Mouse (Mus musculus) CH12.LX (cell line): Measurements from ENCODE around the gene Prkar1a. TPM values are rescaled to one million over a fixed set of nuclear protein-coding genes. Genes with fewer than 3 reads are reported as not detected.

ENCODE experiments used
- DNase-seq: peaks from one replicate; pipeline ENCODE4 v3.0.0-alpha.2; 2013; ENCODE audit errors: extremely low read depth
- H3K27ac ChIP-seq: 2 replicates; pipeline ENCODE4 v1.5.1; 2012; ENCODE audit warnings: low read depth, mild to moderate bottlenecking, control low read depth, moderate library complexity; ENCODE audit not compliant: insufficient read depth
- H3K27me3 ChIP-seq: replicated peaks from 2 replicates; pipeline ENCODE3; 2012; ENCODE audit warnings: inconsistent platforms
- H3K36me3 ChIP-seq, 2 experiments: replicated peaks in 1 of 2; 2 replicates each; pipeline versions ENCODE3 to v1.6.1; 2012; ENCODE audit warnings: inconsistent platforms in 1 of 2, low read length in 1 of 2, mild to moderate bottlenecking in 1 of 2, mixed read lengths in 1 of 2, moderate library complexity in 1 of 2; ENCODE audit not compliant: control insufficient read depth in 1 of 2, insufficient read depth in 1 of 2
- H3K4me1 ChIP-seq, 2 experiments: 2 replicates each; pipeline ENCODE4 v1.6.1; 2012; ENCODE audit warnings: inconsistent platforms in 1 of 2, moderate library complexity in 1 of 2; ENCODE audit not compliant: insufficient read depth in 2 of 2, control insufficient read depth in 1 of 2
- H3K4me2 ChIP-seq: 2 replicates; pipeline ENCODE4 v1.6.1; 2012; ENCODE audit warnings: low read depth, mild to moderate bottlenecking, control low read depth; ENCODE audit not compliant: poor library complexity, insufficient read depth, severe bottlenecking
- H3K4me3 ChIP-seq, 3 experiments: fragments of 150-350 bp in 1 of 3; sonication (generic) in 1 of 3; replicated peaks in 1 of 3; 2 replicates each; pipeline versions ENCODE3 to v1.5.1; 2011 to 2012; ENCODE audit warnings: low read depth in 2 of 3, low read length in 2 of 3, mild to moderate bottlenecking in 2 of 3, moderate library complexity in 2 of 3, control low read depth in 1 of 3, improper control_type of control experiment in 1 of 3, inconsistent platforms in 1 of 3, mixed read lengths in 1 of 3; ENCODE audit not compliant: poor library complexity in 1 of 3
- H3K79me2 ChIP-seq: replicated peaks from 2 replicates; pipeline ENCODE4 v1.6.1; 2012; ENCODE audit warnings: mild to moderate bottlenecking, moderate library complexity; ENCODE audit not compliant: control insufficient read depth, poor library complexity, insufficient read depth, severe bottlenecking; ENCODE audit errors: extremely low read depth
- H3K9ac ChIP-seq: 2 replicates; pipeline ENCODE4 v1.6.1; 2012; ENCODE audit warnings: low read depth, mild to moderate bottlenecking, control low read depth, moderate library complexity; ENCODE audit not compliant: insufficient read depth
- H3K9me3 ChIP-seq: replicated peaks from 2 replicates; pipeline ENCODE3; 2012; ENCODE audit warnings: low read length, inconsistent platforms, mixed read lengths
- BHLHE40 ChIP-seq: IDR thresholded peaks from 2 replicates; pipeline ENCODE4 v1.6.1; 2011; ENCODE audit warnings: mild to moderate bottlenecking, low read depth, low read length, improper control_type of control experiment
- CHD1 ChIP-seq: IDR thresholded peaks from 2 replicates; pipeline ENCODE4 v1.6.1; 2012; ENCODE audit warnings: low read depth, low read length, improper control_type of control experiment, inconsistent platforms
- CHD2 ChIP-seq: IDR thresholded peaks from 2 replicates; pipeline ENCODE4 v1.6.1; 2011; ENCODE audit warnings: low read length, improper control_type of control experiment
- EP300 ChIP-seq: IDR thresholded peaks from 2 replicates; pipeline ENCODE4 v1.6.1; 2011; ENCODE audit warnings: low read length, improper control_type of control experiment
- ETS1 ChIP-seq: conservative IDR thresholded peaks from 2 replicates; pipeline ENCODE4 v1.6.1; 2012; ENCODE audit warnings: low read depth, mild to moderate bottlenecking, inconsistent platforms, low read length, improper control_type of control experiment, moderate library complexity
- KAT2A ChIP-seq: IDR thresholded peaks from 2 replicates; pipeline ENCODE4 v1.6.1; 2012; ENCODE audit warnings: low read length, improper control_type of control experiment, inconsistent platforms; ENCODE audit not compliant: insufficient replicate concordance
- MAFK ChIP-seq: IDR thresholded peaks from 2 replicates; pipeline ENCODE4 v1.6.1; 2011; ENCODE audit warnings: low read length, improper control_type of control experiment; ENCODE audit not compliant: insufficient replicate concordance
- MAZ ChIP-seq: IDR thresholded peaks from 2 replicates; pipeline ENCODE4 v1.6.1; 2012; ENCODE audit warnings: low read depth, mild to moderate bottlenecking, inconsistent platforms, low read length, improper control_type of control experiment, moderate library complexity
- MEF2A ChIP-seq: IDR thresholded peaks from 2 replicates; pipeline ENCODE4 v1.6.1; 2014; ENCODE audit warnings: low read depth, mild to moderate bottlenecking, inconsistent platforms, low read length, improper control_type of control experiment, borderline replicate concordance
- MXI1 ChIP-seq: IDR thresholded peaks from 2 replicates; pipeline ENCODE4 v1.6.1; 2011; ENCODE audit warnings: mild to moderate bottlenecking, low read depth, low read length, improper control_type of control experiment
- POLR2A ChIP-seq: IDR thresholded peaks from 2 replicates; pipeline ENCODE4 v1.6.1; 2011; ENCODE audit warnings: low read depth, mild to moderate bottlenecking, improper control_type of control experiment, low read length
- POLR2AphosphoS2 ChIP-seq: IDR thresholded peaks from 2 replicates; pipeline ENCODE4 v1.6.1; 2011; ENCODE audit warnings: low read depth, low read length, improper control_type of control experiment
- RAD21 ChIP-seq: IDR thresholded peaks from 2 replicates; pipeline ENCODE4 v1.6.1; 2011; ENCODE audit warnings: low read depth, mild to moderate bottlenecking, low read length, improper control_type of control experiment, moderate library complexity
- SMC3 ChIP-seq: IDR thresholded peaks from 2 replicates; pipeline ENCODE4 v1.6.1; 2011; ENCODE audit warnings: low read depth, low read length, improper control_type of control experiment
- TCF12 ChIP-seq: IDR thresholded peaks from 2 replicates; pipeline ENCODE4 v1.6.1; 2014; ENCODE audit warnings: low read depth, mild to moderate bottlenecking, inconsistent platforms, low read length, improper control_type of control experiment
- USF1 ChIP-seq: IDR thresholded peaks from 2 replicates; pipeline ENCODE4 v1.6.1; 2014; ENCODE audit warnings: low read depth, mild to moderate bottlenecking, inconsistent platforms, low read length, improper control_type of control experiment
- USF2 ChIP-seq: conservative IDR thresholded peaks from 2 replicates; pipeline ENCODE4 v1.6.1; 2011; ENCODE audit warnings: low read depth, low read length, improper control_type of control experiment
- ZKSCAN1 ChIP-seq: IDR thresholded peaks from 2 replicates; pipeline ENCODE4 v1.6.1; 2012; ENCODE audit warnings: low read depth, inconsistent platforms, low read length, improper control_type of control experiment, borderline replicate concordance
- ZMIZ1 ChIP-seq: IDR thresholded peaks from 2 replicates; pipeline ENCODE4 v1.6.1; 2012; ENCODE audit warnings: low read depth, mild to moderate bottlenecking, inconsistent platforms, low read length, improper control_type of control experiment
- dilution Hi-C: fragments of 300-500 bp; cut with MboI; formaldehyde crosslinking; loops from 2 replicates; pipeline ENCODE4 v1.14.3; 2020; ENCODE audit warnings: low sequenced_read_pairs; ENCODE audit not compliant: extremely low pct_unique_long_range_greater_than_20kb, extremely low pct_ligation_motif_present
- in situ Hi-C: fragments of 300-500 bp; cut with MboI; formaldehyde crosslinking; loops from 3 replicates; pipeline ENCODE4 v1.14.3; 2019; ENCODE audit warnings: low sequenced_read_pairs, low pct_ligation_motif_present, low pct_unique_long_range_greater_than_20kb, mixed read lengths
- polyA plus RNA-seq: library from polyadenylated mRNA; unstranded; fragments of >175 nt; gene quantifications from 2 replicates; pipeline ENCODE4 v1.2.1, GENCODE M21; 2012; ENCODE audit warnings: low read depth; ENCODE audit not compliant: insufficient read length
- total RNA-seq, 2 experiments: library from RNA; depleted of rRNA; stranded (reverse); fragments of 300-350 nt in 1 of 2; fragments of >200 nt in 1 of 2; gene quantifications; 2 replicates each; pipeline ENCODE4 v1.2.3; 2012 to 2014

Gene Prkar1a
- total and polyA plus RNA-seq, 3 experiments = 93.1 to 220 (median 111) TPM

GRCm38 (mm10) chr11:109709501-109709900, 60.3 kb downstream of the Prkar1a start:
- H3K4me3 ChIP-seq = no peak overlapping the region
- peaks cover 2% of the 10 kb centered on the region for H3K27me3 ChIP-seq
- dilution Hi-C loops = no loop called here
- no peaks in the 10 kb centered on the region for H3K36me3 ChIP-seq
- H3K27ac ChIP-seq = no peak overlapping the region
- no peaks in the 10 kb centered on the region for H3K9me3 ChIP-seq
- TF ChIP-seq MAFK (no peak), RAD21 (no peak), CHD2 (no peak), ZMIZ1 (no peak), MEF2A (no peak), POLR2AphosphoS2 (no peak), ZKSCAN1 (no peak), SMC3 (no peak), POLR2A (no peak)
- no peak overlapping the region for H3K4me2 ChIP-seq
- no peak for DNase-seq
- H3K9ac ChIP-seq = no peak overlapping the region
- H3K4me1 ChIP-seq = peaks cover 6 to 12% of the 10 kb centered on the region in 2 experiments
- in situ Hi-C loops = no loop called here
- H3K79me2 ChIP-seq = no peaks in the 10 kb centered on the region

GRCm38 (mm10) chr11:109714341-109715247, 65.4 kb downstream of the Prkar1a start:
- H3K9me3 ChIP-seq = no peaks in the 10 kb centered on the region
- no peak overlapping the region for H3K9ac ChIP-seq
- dilution Hi-C loops (no loop called here), in situ Hi-C loops (no loop called here)
- no peaks in the 10 kb centered on the region for H3K36me3 ChIP-seq
- no peak overlapping the region for H3K4me2 ChIP-seq
- no peaks in the 10 kb centered on the region for H3K27me3 ChIP-seq
- H3K27ac ChIP-seq = no peak overlapping the region
- no peak for DNase-seq
- H3K4me1 ChIP-seq = no peaks in the 10 kb centered on the region
- TF ChIP-seq USF1 (no peak), KAT2A (no peak), ETS1 (no peak), CHD1 (no peak), USF2 (no peak), RAD21 (no peak), EP300 (no peak), CHD2 (no peak), SMC3 (no peak), POLR2AphosphoS2 (no peak), POLR2A (no peak), MAZ (no peak), MXI1 (no peak), BHLHE40 (no peak), MEF2A (no peak), TCF12 (no peak)
- no peak overlapping the region for H3K4me3 ChIP-seq
- no peaks in the 10 kb centered on the region for H3K79me2 ChIP-seq
